Mouse (Mus musculus) heart, embryonic 11.5 days (tissue): ENCODE data around the gene Rs1. TPM values are rescaled to one million over a fixed set of nuclear protein-coding genes. Genes with fewer than 3 reads are reported as not detected.
"Not testable (repeated sequence)": the region's sequence is repeated elsewhere in the genome, so short reads cannot be mapped to it uniquely, and the experiment has no call there.

Experiments used
- ATAC-seq: fragments of 200-750 bp; cut with Nextera tagmentation; replicated peaks from 2 replicates; pipeline ENCODE4 v1.8.0; 2017; ENCODE audit warnings: moderate library complexity; ENCODE audit not compliant: insufficient number of reproducible peaks, low FRiP score, low TSS enrichment
- H3K27ac ChIP-seq: fragments of 300-500 bp; sonication (generic); 2 replicates; pipeline ENCODE4 v1.5.1; 2014; ENCODE audit warnings: mild to moderate bottlenecking, low read depth, low read length
- H3K27me3 ChIP-seq: fragments of 300-500 bp; sonication (generic); 2 replicates; pipeline ENCODE4 v1.6.1; 2014; ENCODE audit warnings: mild to moderate bottlenecking, low read length, mixed read lengths; ENCODE audit not compliant: control insufficient read depth, insufficient read depth
- H3K36me3 ChIP-seq: fragments of 300-500 bp; sonication (generic); 2 replicates; pipeline ENCODE4 v1.6.1; 2014; ENCODE audit warnings: mild to moderate bottlenecking, low read length, moderate library complexity, mixed read lengths; ENCODE audit not compliant: control insufficient read depth, insufficient read depth
- H3K4me1 ChIP-seq: fragments of 300-500 bp; sonication (generic); 2 replicates; pipeline ENCODE4 v1.6.1; 2014; ENCODE audit warnings: low read length; ENCODE audit not compliant: control insufficient read depth, insufficient read depth
- H3K4me2 ChIP-seq: fragments of 300-500 bp; sonication (generic); 2 replicates; pipeline ENCODE4 v1.6.1; 2014; ENCODE audit warnings: mild to moderate bottlenecking, moderate library complexity
- H3K4me3 ChIP-seq: fragments of 300-500 bp; sonication (generic); 2 replicates; pipeline ENCODE4 v1.5.1; 2014; ENCODE audit warnings: low read depth, low read length
- H3K9ac ChIP-seq: fragments of 300-500 bp; sonication (generic); 2 replicates; pipeline ENCODE4 v1.6.1; 2014; ENCODE audit warnings: mild to moderate bottlenecking, low read depth, low read length, moderate library complexity
- H3K9me3 ChIP-seq: fragments of 300-500 bp; sonication (generic); replicated peaks from 2 replicates; pipeline ENCODE4 v1.6.1; 2016; ENCODE audit warnings: low read length; ENCODE audit not compliant: control insufficient read depth
- WGBS: fragments of 180-500 bp; shearing (Covaris S2); extraction: QIAGEN DNeasy Blood & Tissue Kit; methylation state at CpG from one replicate; pipeline ENCODE4 v1.1.7; 2014; ENCODE audit not compliant: insufficient replicate concordance; 5-methylcytosine and 5-hydroxymethylcytosine counted together
- polyA plus RNA-seq: library from polyadenylated mRNA; unstranded; fragments of >200 nt; fragmentation: Nextera tagmentation; extraction: Ambion mirVana; gene quantifications from 2 replicates; pipeline ENCODE4 v1.2.1, GENCODE M21; 2014

Rs1 gene
- not detected in 2 replicates for polyA plus RNA-seq

GRCm38 (mm10) chrX:160767713-160768112 is at the start of gene Rs1:
TSS of gene Rs1 (plus strand) at chrX:160768013.
- WGBS: 78% methylated on average over 2 of the region's 2 CpGs
- no peaks in the 10 kb centered on the region for H3K4me1 ChIP-seq
- H3K9ac ChIP-seq: no peak within 1 kb of the TSS
- no peaks in the 10 kb centered on the region for H3K9me3 ChIP-seq
- peak within 1 kb of the TSS; percentile 51 for H3K4me2 ChIP-seq
- no peak for ATAC-seq
- H3K27me3 ChIP-seq: 0 out of 2 replicates have a peak, but pooled peaks cover 2% of the 10 kb centered on the region
- no peaks in the 10 kb centered on the region for H3K36me3 ChIP-seq
- no peak within 1 kb of the TSS; the same call in 1 of the 2 replicates for H3K4me3 ChIP-seq
- no peak within 1 kb of the TSS for H3K27ac ChIP-seq

- Histone ChIP-seq H3K9me3 (no peaks in the 10 kb centered on the region), H3K27me3 (no peaks in the 10 kb centered on the region; the same call in 1 of the 2 replicates), H3K36me3 (no peaks in the 10 kb centered on the region), H3K4me3 (no peak within 1 kb of the TSS), H3K4me1 (no peaks in the 10 kb centered on the region), H3K9ac (no peak within 1 kb of the TSS), H3K4me2 (no peak within 1 kb of the TSS), H3K27ac (no peak within 1 kb of the TSS)
- WGBS: 72% methylated on average over 5 of the region's 5 CpGs
- no peak for ATAC-seq
Observed at GRCm38 (mm10) chrX:160735650-160736049, 32.2 kb upstream of the Rs1 start, which contains the start of gene Ppef1. TSS of gene Ppef1 (minus strand) at chrX:160735765.

DNA sequence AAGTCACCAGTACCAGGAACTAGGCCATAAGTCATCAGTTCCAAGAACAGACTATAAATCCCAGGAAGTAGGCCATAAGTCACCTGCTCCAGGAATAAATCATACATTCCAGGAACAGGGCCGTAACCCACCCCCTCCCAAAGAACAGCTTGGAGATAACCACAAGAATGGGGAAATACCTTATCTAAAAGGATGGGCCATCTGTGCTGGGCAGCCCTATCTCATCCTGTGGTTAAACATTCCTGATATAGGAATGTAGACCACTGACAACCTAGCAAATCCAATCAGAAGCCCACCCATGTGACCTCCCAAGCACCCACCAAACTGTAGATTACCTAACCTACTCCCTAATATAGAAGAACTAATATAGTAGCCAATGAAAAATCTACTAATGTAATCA is 22.4 kb upstream of the Rs1 start:
- Histone ChIP-seq H3K9me3 (no peaks in the 10 kb centered on the region), H3K36me3 (no peaks in the 10 kb centered on the region), H3K4me1 (no peaks in the 10 kb centered on the region), H3K4me2 (no peak overlapping the region), H3K27me3 (no peaks in the 10 kb centered on the region), H3K4me3 (no peak overlapping the region), H3K9ac (no peak overlapping the region), H3K27ac (no peak overlapping the region)
- no peak for ATAC-seq
- WGBS: 66% methylated on average over 1 of the region's 1 CpGs

GRCm38 (mm10) chrX:160748653-160749052 is 19.2 kb upstream of the Rs1 start:
- Histone ChIP-seq H3K4me3 (no peak overlapping the region), H3K4me1 (no peaks in the 10 kb centered on the region), H3K4me2 (no peak overlapping the region), H3K9me3 (no peaks in the 10 kb centered on the region), H3K36me3 (no peaks in the 10 kb centered on the region), H3K27me3 (no peaks in the 10 kb centered on the region), H3K9ac (no peak overlapping the region), H3K27ac (no peak overlapping the region)
- ATAC-seq: no peak
- WGBS: 61% methylated on average over 1 of the region's 1 CpGs

GRCm38 (mm10) chrX:160750808-160751207 is 17.0 kb upstream of the Rs1 start:
- Histone ChIP-seq H3K36me3 (no peaks in the 10 kb centered on the region), H3K27me3 (no peaks in the 10 kb centered on the region)

DNA sequence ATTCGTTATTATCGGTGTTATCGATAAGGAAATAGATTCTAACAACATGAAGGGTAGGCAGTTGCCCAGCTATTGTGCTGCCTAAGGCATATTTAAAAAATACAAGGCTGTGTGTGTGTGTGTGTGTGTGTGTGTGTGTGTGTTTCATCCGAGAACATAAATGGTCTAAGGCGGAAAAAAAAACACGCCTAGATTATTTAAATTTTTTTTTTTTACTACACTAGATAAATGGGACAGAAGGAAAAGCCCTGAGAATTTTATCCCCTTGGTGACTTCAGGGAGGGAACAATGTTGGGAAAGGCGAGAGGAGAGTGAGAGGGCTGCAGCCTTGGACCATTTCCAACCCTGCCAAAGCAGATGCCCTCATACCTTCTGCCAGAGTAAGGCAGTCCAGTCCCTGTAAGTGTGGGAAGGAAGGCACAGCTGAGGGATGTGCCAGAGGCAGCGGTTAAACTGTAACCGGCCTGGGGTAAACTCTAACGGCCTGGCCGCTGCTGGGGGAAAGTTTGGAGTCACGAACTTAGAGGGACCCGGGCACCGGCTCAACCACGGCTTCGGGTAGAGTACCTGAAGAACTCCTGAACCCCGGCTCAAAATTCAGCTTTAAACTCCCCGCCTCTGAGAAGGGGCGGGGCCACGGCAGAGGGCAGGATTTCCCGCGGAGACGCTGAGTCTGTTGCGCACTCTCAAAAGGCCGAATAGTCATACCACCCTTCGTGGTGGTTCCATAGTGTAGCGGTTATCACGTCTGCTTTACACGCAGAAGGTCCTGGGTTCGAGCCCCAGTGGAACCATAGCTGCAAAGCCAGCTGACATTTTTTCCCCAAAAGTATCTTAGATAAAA is 2.2 kb upstream of the Rs1 start:
- peak overlapping the region; percentile 52 for H3K4me3 ChIP-seq
- 34% methylated on average over 30 of the region's 30 CpGs for WGBS
- H3K9me3 ChIP-seq: no peaks in the 10 kb centered on the region
- ATAC-seq: peak; percentile 95
- no peaks in the 10 kb centered on the region for H3K36me3 ChIP-seq
- H3K4me2 ChIP-seq: peak overlapping the region; percentile 47
- H3K27ac ChIP-seq: no peak overlapping the region
- H3K4me1 ChIP-seq: no peaks in the 10 kb centered on the region
- peak overlapping the region; percentile 58; the same call in 1 of the 2 replicates for H3K9ac ChIP-seq
- H3K27me3 ChIP-seq: 0 out of 2 replicates have a peak, but pooled peaks cover 2% of the 10 kb centered on the region

More at GRCm38 (mm10) chrX:160750808-160751207, 17.0 kb upstream of the Rs1 start:
- 92% methylated on average over 8 of the region's 8 CpGs for WGBS
- Histone ChIP-seq H3K4me2 (no peak overlapping the region), H3K4me1 (no peaks in the 10 kb centered on the region), H3K27ac (no peak overlapping the region), H3K4me3 (no peak overlapping the region), H3K9me3 (no peaks in the 10 kb centered on the region), H3K9ac (no peak overlapping the region)
- no peak for ATAC-seq

GRCm38 (mm10) chrX:160766233-160766616 is 1.6 kb upstream of the Rs1 start:
- H3K27me3 ChIP-seq: 0 out of 2 replicates have a peak, but pooled peaks cover 2% of the 10 kb centered on the region
- ATAC-seq: peak; percentile 79
- no peaks in the 10 kb centered on the region for H3K9me3 ChIP-seq
- WGBS: 27% methylated on average over 15 of the region's 15 CpGs
- peak overlapping the region; percentile 58; the same call in 1 of the 2 replicates for H3K9ac ChIP-seq
- H3K27ac ChIP-seq: no peak overlapping the region
- H3K4me3 ChIP-seq: peak overlapping the region; percentile 49
- peak overlapping the region; percentile 51 for H3K4me2 ChIP-seq
- H3K36me3 ChIP-seq: no peaks in the 10 kb centered on the region
- no peaks in the 10 kb centered on the region for H3K4me1 ChIP-seq

- H3K4me1 ChIP-seq, H3K9ac ChIP-seq, H3K9me3 ChIP-seq, ATAC-seq, H3K36me3 ChIP-seq, H3K27me3 ChIP-seq, H3K4me3 ChIP-seq, H3K27ac ChIP-seq, H3K4me2 ChIP-seq: not testable (repeated sequence)
- WGBS: 77% methylated on average over 5 of the region's 5 CpGs
Observed at GRCm38 (mm10) chrX:160769622-160770021, 1.8 kb downstream of the Rs1 start.
